Comparison of ENCODE assay signal across 30 mouse cellular contexts in the genomic region with DNA sequence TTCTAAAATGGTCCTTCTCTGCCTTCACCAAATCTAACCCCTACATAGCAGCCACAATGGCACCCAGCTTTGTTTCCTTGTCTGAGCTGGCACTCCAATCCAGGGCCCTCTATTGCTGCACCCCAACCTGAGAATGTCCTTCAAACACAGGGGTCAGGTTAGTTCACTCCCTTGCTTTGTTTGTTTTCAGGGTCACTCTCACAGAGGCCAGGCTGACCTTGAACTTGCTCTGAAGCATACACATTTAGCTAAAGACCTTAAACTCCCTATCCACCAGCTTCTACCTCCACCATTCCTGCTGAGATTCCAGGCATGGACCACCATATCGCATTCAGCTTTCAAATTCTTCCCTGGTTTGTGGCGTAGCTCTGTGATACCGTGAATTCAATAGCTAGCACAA. TPM values are rescaled to one million over a fixed set of nuclear protein-coding genes. Genes with fewer than 3 reads are reported as not detected.
DNase-seq lines count a peak whose midpoint lies in the region; ATAC-seq and TF ChIP-seq lines count a peak whose summit lies in the region.
"Had no signal": no experiment of that assay in that cellular context is flagged by ENCODE, and none has a peak within 500 bp of the region (broad histone marks: within the 10 kb centered on the region; RNA-seq: fewer than 3 reads in every experiment).

No protein-coding gene starts in this region.

- intact Hi-C loops in left cerebral cortex, adult 2 months (cut with DNase I): no loop called here

- WGBS in forebrain, embryonic 11.5 days: 90% methylated on average over 3 of the region's 3 CpGs
- 90% methylated on average over 3 of the region's 3 CpGs for WGBS in forebrain, embryonic 14.5 days
- 91% methylated on average over 3 of the region's 3 CpGs for WGBS in kidney, embryonic 16.5 days
- 65% methylated on average over 3 of the region's 3 CpGs for WGBS in lung, postnatal 0 days
- 80% methylated on average over 3 of the region's 3 CpGs for WGBS in liver, embryonic 13.5 days (ENCODE audit: insufficient replicate concordance)

- no peak for ATAC-seq in forebrain, embryonic 11.5 days (replicated peaks; ENCODE audit: low FRiP score)
- no peak for ATAC-seq in forebrain, embryonic 14.5 days
- no peak for ATAC-seq in kidney, embryonic 16.5 days (ENCODE audit: low FRiP score, low TSS enrichment)
- ATAC-seq in lung, postnatal 0 days: no peak
- ATAC-seq in liver, embryonic 13.5 days (ENCODE audit: low read depth): no peak
- ATAC-seq: forebrain, postnatal 0 days; inflammation-experienced regulatory T-cells, adult 6 months had no signal

- no peaks in the 10 kb centered on the region for H3K36me3 ChIP-seq in forebrain, embryonic 11.5 days (ENCODE audit: control insufficient read depth, insufficient read depth, low read length)
- peaks cover 4% of the 10 kb centered on the region for H3K36me3 ChIP-seq in forebrain, embryonic 14.5 days (ENCODE audit: control insufficient read depth, insufficient read depth, low read length)
- peaks cover 6% of the 10 kb centered on the region; the same call in 1 of the 2 replicates for H3K36me3 ChIP-seq in kidney, embryonic 16.5 days (ENCODE audit: insufficient read depth, low read length)
- no peaks in the 10 kb centered on the region; the same call in 1 of the 2 replicates for H3K36me3 ChIP-seq in lung, postnatal 0 days (ENCODE audit: insufficient read depth, low read length)
- peaks cover 20% of the 10 kb centered on the region for H3K36me3 ChIP-seq in liver, embryonic 13.5 days

- H3K9me3 ChIP-seq in forebrain, embryonic 11.5 days (ENCODE audit: control insufficient read depth, low read length): no peaks in the 10 kb centered on the region
- H3K9me3 ChIP-seq in forebrain, embryonic 14.5 days (replicated peaks; ENCODE audit: control insufficient read depth, low read length): no peaks in the 10 kb centered on the region
- H3K9me3 ChIP-seq in kidney, embryonic 16.5 days (ENCODE audit: low read length): no peaks in the 10 kb centered on the region
- H3K9me3 ChIP-seq in lung, postnatal 0 days (ENCODE audit: low read length): no peaks in the 10 kb centered on the region
- H3K9me3 ChIP-seq in liver, embryonic 13.5 days (replicated peaks): no peaks in the 10 kb centered on the region
- H3K9me3 ChIP-seq: heart, embryonic 13.5 days; hindbrain, embryonic 13.5 days; limb, embryonic 13.5 days; neural tube, embryonic 13.5 days had no signal

- TF ChIP-seq CTCF in lung, postnatal 0 days (IDR thresholded peaks at IDR 0.05): no peak
- no peak for TF ChIP-seq CTCF in left cerebral cortex, adult 2 months (IDR thresholded peaks at IDR 0.05)

- H3K9ac ChIP-seq in forebrain, embryonic 11.5 days (ENCODE audit: low read length): peak overlapping the region; percentile 3; the same call in 1 of the 2 replicates
- no peak overlapping the region for H3K9ac ChIP-seq in forebrain, embryonic 14.5 days (ENCODE audit: low read length)
- H3K9ac ChIP-seq in kidney, embryonic 16.5 days (replicated peaks; ENCODE audit: low read length): no peak overlapping the region
- H3K9ac ChIP-seq in lung, postnatal 0 days (replicated peaks; ENCODE audit: low read depth): no peak overlapping the region
- peak overlapping the region; percentile 37 for H3K9ac ChIP-seq in liver, embryonic 13.5 days
- H3K9ac ChIP-seq: forebrain, postnatal 0 days; heart, embryonic 13.5 days; hindbrain, embryonic 13.5 days; limb, embryonic 13.5 days; neural tube, embryonic 13.5 days had no signal

- no peaks in the 10 kb centered on the region for H3K27me3 ChIP-seq in forebrain, embryonic 11.5 days (ENCODE audit: control insufficient read depth, insufficient read depth, low read length)
- no peaks in the 10 kb centered on the region for H3K27me3 ChIP-seq in forebrain, embryonic 14.5 days (replicated peaks; ENCODE audit: control insufficient read depth, insufficient read depth, low read length)
- H3K27me3 ChIP-seq in kidney, embryonic 16.5 days (ENCODE audit: insufficient read depth, low read length): no peaks in the 10 kb centered on the region
- H3K27me3 ChIP-seq in lung, postnatal 0 days (replicated peaks; ENCODE audit: insufficient read depth, low read length): no peaks in the 10 kb centered on the region
- H3K27me3 ChIP-seq in liver, embryonic 13.5 days: no peaks in the 10 kb centered on the region
- H3K27me3 ChIP-seq: heart, embryonic 13.5 days; hindbrain, embryonic 13.5 days; limb, embryonic 13.5 days; neural tube, embryonic 13.5 days had no signal

- TF ChIP-seq EP300 in lung, postnatal 0 days (IDR thresholded peaks at IDR 0.05): no peak

- H3K4me1 ChIP-seq in forebrain, embryonic 11.5 days (replicated peaks; ENCODE audit: control insufficient read depth, insufficient read depth, low read length): peaks cover 17% of the 10 kb centered on the region
- peaks cover 16% of the 10 kb centered on the region for H3K4me1 ChIP-seq in forebrain, embryonic 14.5 days (ENCODE audit: control insufficient read depth, insufficient read depth, low read length)
- H3K4me1 ChIP-seq in kidney, embryonic 16.5 days (ENCODE audit: insufficient read depth, low read length): peaks cover 25% of the 10 kb centered on the region
- H3K4me1 ChIP-seq in lung, postnatal 0 days (ENCODE audit: insufficient read depth, low read depth, low read length): peaks cover 7% of the 10 kb centered on the region; the same call in 1 of the 2 replicates
- H3K4me1 ChIP-seq in liver, embryonic 13.5 days (replicated peaks): peaks cover 66% of the 10 kb centered on the region

- no peak for DNase-seq in forebrain, embryonic 11.5 days (ENCODE audit: low spot score)
- DNase-seq in forebrain, embryonic 14.5 days (ENCODE audit: low spot score): no peak
- DNase-seq in kidney, postnatal 4 days: no peak
- DNase-seq in lung, postnatal 0 days (ENCODE audit: low spot score): no peak
- DNase-seq in lung, postnatal 14 days: no peak
- no peak for DNase-seq in liver, embryonic 13.5 days
- DNase-seq in left cerebral cortex, adult 2 months (ENCODE audit: extremely low spot score in 1 of 2, low spot score in 2 of 2): no peak
- DNase-seq: adrenal gland, postnatal 25 days; cerebellum, adult 8-10 months; cerebellum, postnatal 36 days; embryo, embryonic 11 days; forebrain, postnatal 0 days; gastrocnemius, postnatal 14 days; heart, adult 18-20 months; heart, postnatal 14 days; kidney, postnatal 10 days; layer of hippocampus, postnatal 36 days; lung, adult 2 months; retina, postnatal 1 day; right cerebral cortex, postnatal 25 days; spleen, adult 18-20 months; thymus, postnatal 14 days had no signal

- no peak overlapping the region for H3K4me3 ChIP-seq in forebrain, embryonic 11.5 days (ENCODE audit: low read depth, low read length)
- H3K4me3 ChIP-seq in forebrain, embryonic 14.5 days (ENCODE audit: low read depth, low read length): no peak overlapping the region
- H3K4me3 ChIP-seq in kidney, embryonic 16.5 days (ENCODE audit: low read length): no peak overlapping the region
- H3K4me3 ChIP-seq in lung, postnatal 0 days (ENCODE audit: low read depth, low read length): no peak overlapping the region
- no peak overlapping the region for H3K4me3 ChIP-seq in liver, embryonic 13.5 days (replicated peaks)
- no peak overlapping the region for H3K4me3 ChIP-seq in left cerebral cortex, adult 2 months
- H3K4me3 ChIP-seq: heart, embryonic 13.5 days; hindbrain, embryonic 13.5 days; layer of hippocampus, adult 2 months; limb, embryonic 13.5 days; neural tube, embryonic 13.5 days had no signal

- H3K4me2 ChIP-seq in forebrain, embryonic 11.5 days (ENCODE audit: low read depth, low read length, severe bottlenecking): no peak overlapping the region
- no peak overlapping the region for H3K4me2 ChIP-seq in forebrain, embryonic 14.5 days (ENCODE audit: low read length)
- H3K4me2 ChIP-seq in kidney, embryonic 16.5 days (replicated peaks; ENCODE audit: low read depth, low read length): no peak overlapping the region
- H3K4me2 ChIP-seq in lung, postnatal 0 days (replicated peaks; ENCODE audit: low read depth, low read length): no peak overlapping the region
- H3K4me2 ChIP-seq in liver, embryonic 13.5 days: no peak overlapping the region
- H3K4me2 ChIP-seq: heart, embryonic 13.5 days; hindbrain, embryonic 13.5 days; limb, embryonic 13.5 days; neural tube, embryonic 13.5 days had no signal

- no peak overlapping the region for H3K27ac ChIP-seq in forebrain, embryonic 11.5 days (ENCODE audit: low read depth, low read length)
- no peak overlapping the region for H3K27ac ChIP-seq in forebrain, embryonic 14.5 days (ENCODE audit: low read depth, low read length)
- peak overlapping the region; percentile 21; the same call in 1 of the 2 replicates for H3K27ac ChIP-seq in kidney, embryonic 16.5 days (ENCODE audit: low read length)
- H3K27ac ChIP-seq in lung, postnatal 0 days (ENCODE audit: low read length): peak overlapping the region; percentile 66
- H3K27ac ChIP-seq in liver, embryonic 13.5 days: peak overlapping the region; percentile 82
- H3K27ac ChIP-seq in left cerebral cortex, adult 2 months: no peak overlapping the region
- H3K27ac ChIP-seq: heart, embryonic 13.5 days; hindbrain, embryonic 13.5 days; layer of hippocampus, adult 2 months; limb, embryonic 13.5 days; macrophage; neural tube, embryonic 13.5 days had no signal

RNA-seq across cellular contexts. Expression of a gene that starts 2.0 kb away (rescaled TPM):
- 7.6 and 9.6 TPM in 2 replicates for polyA plus RNA-seq in forebrain, embryonic 11.5 days (2014; fragmentation: Nextera tagmentation; extraction: Ambion mirVana)
- 4.6 and 5.5 TPM in 2 replicates for polyA plus RNA-seq in forebrain, embryonic 14.5 days (2014; fragmentation: Nextera tagmentation; extraction: Ambion mirVana)
- 27.9 and 29.1 TPM in 2 replicates for polyA plus RNA-seq in kidney, embryonic 16.5 days (2015; fragmentation: Nextera tagmentation; extraction: Ambion mirVana)
- polyA plus RNA-seq in lung, postnatal 0 days (2015; fragmentation: Nextera tagmentation; extraction: Ambion mirVana): 11.7 and 14.4 TPM in 2 replicates
- polyA plus RNA-seq in liver, embryonic 13.5 days (2015; fragmentation: Nextera tagmentation; extraction: Ambion mirVana): 8.9 and 9.2 TPM in 2 replicates
- 1 to 10 TPM; 3.0 to 3.1 TPM for total RNA-seq in left cerebral cortex, adult 2 months (2021)

RNA-seq across cellular contexts. Expression of a gene that starts 2.0 kb away (rescaled TPM):
- polyA plus RNA-seq in forebrain, embryonic 11.5 days (2014; fragmentation: Nextera tagmentation; extraction: Ambion mirVana): 7.1 and 9.9 TPM in 2 replicates
- 4.4 and 4.5 TPM in 2 replicates for polyA plus RNA-seq in forebrain, embryonic 14.5 days (2014; fragmentation: Nextera tagmentation; extraction: Ambion mirVana)
- polyA plus RNA-seq in kidney, embryonic 16.5 days (2015; fragmentation: Nextera tagmentation; extraction: Ambion mirVana): 35.1 and 36.1 TPM in 2 replicates
- polyA plus RNA-seq in lung, postnatal 0 days (2015; fragmentation: Nextera tagmentation; extraction: Ambion mirVana): 18.2 and 20.0 TPM in 2 replicates
- 50.3 and 54.3 TPM in 2 replicates for polyA plus RNA-seq in liver, embryonic 13.5 days (2015; fragmentation: Nextera tagmentation; extraction: Ambion mirVana)
- total RNA-seq in left cerebral cortex, adult 2 months (2021): 10 to 100 TPM; 24.4 to 27.7 TPM

RNA-seq across cellular contexts. Expression of a gene that starts 8.9 kb away (rescaled TPM):
- 1,094 and 1,161 TPM in 2 replicates for polyA plus RNA-seq in forebrain, embryonic 11.5 days (2014; fragmentation: Nextera tagmentation; extraction: Ambion mirVana)
- polyA plus RNA-seq in forebrain, embryonic 14.5 days (2014; fragmentation: Nextera tagmentation; extraction: Ambion mirVana): 1,011 and 1,206 TPM in 2 replicates
- polyA plus RNA-seq in kidney, embryonic 16.5 days (2015; fragmentation: Nextera tagmentation; extraction: Ambion mirVana): 1,090 and 1,147 TPM in 2 replicates
- polyA plus RNA-seq in lung, postnatal 0 days (2015; fragmentation: Nextera tagmentation; extraction: Ambion mirVana): 991 and 1,079 TPM in 2 replicates
- polyA plus RNA-seq in liver, embryonic 13.5 days (2015; fragmentation: Nextera tagmentation; extraction: Ambion mirVana): 1,033 and 1,075 TPM in 2 replicates
- 100 to 1,000 TPM; 647 to 724 TPM for total RNA-seq in left cerebral cortex, adult 2 months (2021)

RNA-seq across cellular contexts. Expression of a gene that starts 9.1 kb away (rescaled TPM):
- 77.7 and 79.6 TPM in 2 replicates for polyA plus RNA-seq in forebrain, embryonic 11.5 days (2014; fragmentation: Nextera tagmentation; extraction: Ambion mirVana)
- 79.2 and 82.6 TPM in 2 replicates for polyA plus RNA-seq in forebrain, embryonic 14.5 days (2014; fragmentation: Nextera tagmentation; extraction: Ambion mirVana)
- 108 and 110 TPM in 2 replicates for polyA plus RNA-seq in kidney, embryonic 16.5 days (2015; fragmentation: Nextera tagmentation; extraction: Ambion mirVana)
- 33.0 and 33.9 TPM in 2 replicates for polyA plus RNA-seq in lung, postnatal 0 days (2015; fragmentation: Nextera tagmentation; extraction: Ambion mirVana)
- polyA plus RNA-seq in liver, embryonic 13.5 days (2015; fragmentation: Nextera tagmentation; extraction: Ambion mirVana): 28.0 and 34.6 TPM in 2 replicates
- 10 to 100 TPM; 10.5 to 10.6 TPM for total RNA-seq in left cerebral cortex, adult 2 months (2021)

RNA-seq across cellular contexts. Expression of a gene that starts 13.7 kb away (rescaled TPM):
- 54.7 and 58.8 TPM in 2 replicates for polyA plus RNA-seq in forebrain, embryonic 11.5 days (2014; fragmentation: Nextera tagmentation; extraction: Ambion mirVana)
- polyA plus RNA-seq in forebrain, embryonic 14.5 days (2014; fragmentation: Nextera tagmentation; extraction: Ambion mirVana): 48.1 and 48.2 TPM in 2 replicates
- 128 and 130 TPM in 2 replicates for polyA plus RNA-seq in kidney, embryonic 16.5 days (2015; fragmentation: Nextera tagmentation; extraction: Ambion mirVana)
- 103 and 104 TPM in 2 replicates for polyA plus RNA-seq in lung, postnatal 0 days (2015; fragmentation: Nextera tagmentation; extraction: Ambion mirVana)
- polyA plus RNA-seq in liver, embryonic 13.5 days (2015; fragmentation: Nextera tagmentation; extraction: Ambion mirVana): 13.5 and 15.6 TPM in 2 replicates
- 10 to 100 TPM; 19.0 to 19.7 TPM for total RNA-seq in left cerebral cortex, adult 2 months (2021)

Comparison
In these comparisons a context has a peak if more than half of its experiments do, and no peak if none do; other contexts are left out.
1. H3K9ac ChIP-seq: peak in forebrain, embryonic 11.5 days (single experiment) and liver, embryonic 13.5 days (single experiment); none in forebrain, embryonic 14.5 days (single experiment), kidney, embryonic 16.5 days (single experiment) and lung, postnatal 0 days (single experiment).
2. H3K27ac ChIP-seq: peak in kidney, embryonic 16.5 days (single experiment), lung, postnatal 0 days (single experiment) and liver, embryonic 13.5 days (single experiment); none in forebrain, embryonic 11.5 days (single experiment), forebrain, embryonic 14.5 days (single experiment) and left cerebral cortex, adult 2 months (single experiment).